Mouse (Mus musculus): ENCODE results near the gene Psors1c2.
"Not testable (repeated sequence)": the region's sequence is repeated elsewhere in the genome, so short reads cannot be mapped to it uniquely, and the experiment has no call there.

Gene Psors1c2

GRCm38 (mm10) chr17:35532901-35533300 lies at the start of gene Psors1c2:
TSS of gene Psors1c2 (plus strand) at chr17:35533201.
- no peak for DNase-seq (ENCODE audit: low spot score in 2 of 2)

- DNase-seq (ENCODE audit: low spot score in 2 of 2): peak; percentile 39 to 71
These were observed 48.9 kb upstream of the Psors1c2 start for GRCm38 (mm10) chr17:35484066-35484465.

DNA sequence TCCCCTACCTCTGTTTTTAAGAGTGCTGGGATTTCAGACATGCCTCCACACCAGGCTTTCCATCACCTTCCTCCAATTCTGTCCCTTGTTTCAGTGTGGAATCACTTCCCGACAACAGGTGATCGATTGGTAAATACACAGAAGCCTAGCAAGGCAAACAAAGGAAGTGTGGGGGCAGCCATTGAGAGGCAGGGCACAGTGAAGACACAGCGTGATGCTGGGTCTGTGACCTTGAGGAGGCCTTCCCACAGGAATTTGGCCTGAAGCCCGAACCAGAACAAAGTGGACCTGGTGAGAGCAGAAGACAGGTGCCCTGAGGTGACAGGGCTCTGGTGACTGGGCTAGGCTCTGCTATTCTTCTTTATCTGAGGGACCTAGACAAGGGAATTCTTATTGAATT lies 47.3 kb upstream of the Psors1c2 start:
- no peak for DNase-seq (ENCODE audit: low spot score in 2 of 2)

DNA sequence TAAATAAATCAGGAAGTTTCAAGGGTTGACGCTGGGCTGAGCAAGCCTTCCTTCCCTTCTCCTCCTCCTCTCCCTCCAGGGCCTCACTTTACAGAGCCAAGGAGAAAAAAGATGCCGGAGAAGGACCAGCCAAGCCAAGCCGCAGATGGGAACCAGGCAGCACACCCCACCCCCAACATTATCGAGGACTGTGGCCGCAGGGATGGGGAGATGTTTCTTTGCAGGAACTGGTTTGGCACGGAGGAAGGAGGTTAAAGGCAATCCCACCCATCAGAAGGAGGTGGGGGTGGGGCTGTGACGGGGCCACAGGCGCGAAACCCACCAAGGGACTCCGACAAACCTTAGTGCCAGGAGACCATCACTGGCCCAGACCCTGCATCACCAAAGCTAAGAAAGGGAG lies 46.3 kb upstream of the Psors1c2 start:
- no peak for DNase-seq (ENCODE audit: low spot score in 2 of 2)

GRCm38 (mm10) chr17:35488041-35488440 lies 45.0 kb upstream of the Psors1c2 start:
- no peak for DNase-seq (ENCODE audit: low spot score in 2 of 2)

DNA sequence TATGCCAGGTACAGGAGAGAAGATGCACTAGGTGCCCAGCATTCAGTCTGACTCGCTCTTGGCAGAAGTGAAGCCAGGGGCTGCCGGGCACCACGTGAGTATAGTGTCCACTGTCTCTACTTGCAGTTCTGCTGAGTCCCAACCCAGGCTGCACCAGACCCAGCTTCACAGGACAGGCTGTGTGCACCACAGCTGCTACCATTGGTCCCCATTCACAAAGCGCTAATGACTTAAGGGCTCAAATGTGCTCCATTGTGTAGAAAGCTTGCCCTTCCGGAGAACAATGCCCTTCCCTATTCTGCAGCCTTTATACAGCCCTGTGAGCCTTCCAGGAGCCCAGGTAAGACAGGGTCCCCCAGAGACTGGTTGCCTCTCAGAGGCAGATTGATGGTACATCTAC lies 42.7 kb upstream of the Psors1c2 start:
- DNase-seq (ENCODE audit: low spot score in 2 of 2): no peak

DNA sequence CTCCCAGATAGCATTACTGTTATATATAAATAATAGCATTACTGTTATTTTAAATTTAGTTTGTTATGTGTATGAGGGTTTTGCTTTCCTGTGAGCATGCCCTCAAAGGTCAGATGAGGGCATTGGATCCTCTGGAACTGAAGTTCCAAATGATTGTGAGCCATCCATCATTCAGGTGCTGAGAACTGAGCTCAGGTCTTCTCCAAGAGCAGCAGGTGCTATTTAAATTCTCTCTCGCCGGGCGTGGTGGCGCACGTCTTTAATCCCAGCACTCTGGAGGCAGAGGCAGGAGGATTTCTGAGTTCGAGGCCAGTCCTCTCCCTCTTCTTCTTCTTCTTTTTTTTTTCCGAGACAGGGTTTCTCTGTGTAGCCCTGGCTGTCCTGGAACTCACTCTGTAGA lies 35.9 kb upstream of the Psors1c2 start:
- no peak for DNase-seq (ENCODE audit: low spot score in 2 of 2)

DNA sequence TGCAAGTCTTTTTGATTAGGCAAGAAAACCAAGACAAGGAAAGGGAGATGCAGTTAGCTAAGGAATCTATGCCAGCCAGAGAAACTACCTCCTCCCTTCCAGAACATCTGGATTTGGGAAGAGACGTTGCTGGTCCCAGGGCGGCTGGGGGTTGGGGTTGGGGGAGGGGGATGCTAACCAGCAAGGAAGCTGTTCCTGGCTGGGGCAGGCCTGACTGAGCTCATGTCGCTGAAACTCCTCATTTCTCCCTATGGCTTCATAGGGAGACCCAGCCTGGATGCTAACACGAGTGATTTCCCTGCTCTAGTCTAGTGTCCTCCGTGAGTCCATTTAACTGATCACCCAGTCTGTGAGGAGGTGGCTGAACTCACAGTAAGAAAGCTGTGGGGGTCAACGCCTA lies 30.8 kb upstream of the Psors1c2 start:
- no peak for DNase-seq (ENCODE audit: low spot score in 2 of 2)

GRCm38 (mm10) chr17:35502762-35503161 lies 30.2 kb upstream of the Psors1c2 start:
- no peak for DNase-seq (ENCODE audit: low spot score in 2 of 2)

DNA sequence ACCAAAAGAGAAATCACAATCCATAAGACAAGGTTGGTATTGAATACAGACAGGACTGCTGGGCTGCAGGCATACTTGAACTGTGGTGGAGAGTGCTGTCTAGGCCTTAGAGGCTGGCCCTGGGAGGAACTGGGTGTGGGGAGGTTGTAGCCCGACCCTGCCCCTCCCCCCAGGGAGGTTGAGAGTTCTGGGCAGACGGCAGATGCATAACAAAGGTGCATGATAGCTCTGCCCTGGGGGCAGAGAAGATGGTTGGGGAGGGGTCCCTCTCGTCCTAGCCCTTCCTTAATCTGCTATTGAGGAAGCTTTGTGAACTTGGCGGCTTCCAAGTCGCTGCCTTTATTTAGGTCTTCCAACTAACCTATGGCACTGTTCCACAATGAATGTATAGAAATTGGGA lies 29.2 kb upstream of the Psors1c2 start:
- DNase-seq (ENCODE audit: low spot score in 2 of 2): no peak

DNA sequence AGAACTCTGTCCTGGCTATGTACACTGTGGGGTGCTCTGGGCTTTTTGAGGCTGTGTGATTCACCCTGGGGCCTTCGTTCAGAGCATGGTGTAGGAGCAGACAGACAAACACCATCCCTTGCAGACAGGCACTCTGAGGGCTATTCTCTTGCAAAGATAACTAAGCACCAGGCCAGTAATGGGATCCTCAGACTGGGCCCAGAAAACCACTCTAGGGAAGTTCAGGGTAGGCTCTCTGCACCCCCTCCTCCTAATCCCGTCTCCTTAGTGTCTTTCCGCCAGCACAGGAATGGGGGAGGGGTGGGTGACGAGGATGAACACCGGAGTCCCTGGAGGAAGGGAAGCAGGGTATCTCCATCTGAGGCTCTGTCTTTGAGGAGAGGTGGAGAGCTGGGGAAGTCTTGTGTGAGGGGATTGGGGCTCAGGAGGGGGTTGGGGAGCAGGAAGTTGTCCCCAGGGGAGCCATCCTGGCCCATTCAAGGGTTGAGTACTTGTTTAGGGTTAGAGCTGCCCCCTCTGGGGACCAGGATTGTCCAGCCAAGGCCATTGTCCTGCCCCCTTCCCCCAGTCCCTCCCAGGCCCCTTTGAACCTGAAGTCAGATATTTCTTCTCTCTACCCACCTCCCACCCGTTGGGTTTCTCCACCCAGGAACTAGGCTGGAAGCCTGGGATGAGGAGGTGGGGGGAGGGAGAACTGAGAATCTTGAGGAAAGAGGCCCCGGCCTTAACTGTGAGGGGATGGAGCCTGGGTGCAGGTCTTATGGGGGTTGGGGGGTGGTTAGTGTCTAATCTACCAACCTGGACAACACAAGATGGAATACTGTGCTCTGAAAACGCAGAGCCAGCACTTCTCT lies 28.1 kb upstream of the Psors1c2 start:
- no peak for DNase-seq (ENCODE audit: low spot score in 2 of 2)

- no peak for DNase-seq (ENCODE audit: low spot score in 2 of 2)
These were observed 27.2 kb upstream of the Psors1c2 start, which contains the start of gene Pou5f1 for GRCm38 (mm10) chr17:35505776-35506175. TSS of gene Pou5f1 (plus strand) at chr17:35506018.

DNA sequence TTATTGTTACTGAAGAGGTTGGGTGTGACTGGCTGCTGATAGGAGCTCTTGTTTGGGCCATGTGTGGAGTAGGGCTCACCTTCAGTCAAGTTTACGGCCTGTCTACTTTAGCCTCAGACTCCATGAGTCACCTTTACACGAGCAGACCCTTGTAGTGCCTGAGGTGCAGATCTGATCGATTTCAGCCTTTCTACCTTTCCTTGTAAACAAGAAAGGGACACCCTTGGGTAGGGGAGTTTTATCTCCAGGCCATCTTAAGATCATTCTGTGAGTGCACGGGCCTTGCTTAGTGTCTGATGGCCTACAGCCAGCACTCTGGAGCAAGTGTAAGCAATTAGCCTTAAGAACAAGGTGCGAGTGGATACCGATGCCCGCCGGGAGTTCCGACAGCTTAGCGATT lies 26.1 kb upstream of the Psors1c2 start:
- DNase-seq (ENCODE audit: low spot score in 2 of 2): no peak

DNA sequence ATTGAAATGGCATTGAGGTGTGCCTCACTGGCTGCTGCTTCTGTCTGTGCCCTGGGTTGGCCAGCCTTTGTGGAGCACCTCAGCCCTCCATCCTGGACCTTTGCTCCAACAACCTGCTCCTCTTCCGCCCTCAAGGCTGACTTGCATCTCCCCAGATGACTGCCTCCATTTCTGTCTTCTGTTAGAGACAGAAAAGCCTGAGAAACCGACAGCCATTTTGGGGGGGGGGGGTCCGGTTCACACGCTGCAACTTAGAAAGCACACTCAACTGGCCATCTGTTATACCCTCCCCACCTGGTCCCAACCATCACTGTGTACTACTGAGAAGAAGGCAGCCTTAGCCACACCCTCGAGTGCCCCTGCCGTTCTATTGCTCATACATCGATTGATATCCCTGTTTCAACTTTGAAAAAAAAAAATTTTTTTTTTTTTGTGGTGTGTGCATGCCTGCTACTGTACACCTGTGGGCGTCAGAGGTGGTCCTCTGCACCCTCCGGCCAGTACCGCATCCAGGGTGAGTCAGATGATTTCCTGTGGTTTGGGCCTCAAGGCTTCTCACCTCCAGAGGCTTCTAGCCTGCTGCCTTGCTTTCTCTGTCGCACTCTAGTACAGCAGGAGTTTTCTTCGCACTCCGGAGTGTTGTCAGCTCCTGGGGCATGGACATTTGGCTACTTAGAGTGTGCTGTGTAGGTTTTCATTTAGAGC lies 25.3 kb upstream of the Psors1c2 start:
- DNase-seq (ENCODE audit: low spot score in 2 of 2): no peak

DNA sequence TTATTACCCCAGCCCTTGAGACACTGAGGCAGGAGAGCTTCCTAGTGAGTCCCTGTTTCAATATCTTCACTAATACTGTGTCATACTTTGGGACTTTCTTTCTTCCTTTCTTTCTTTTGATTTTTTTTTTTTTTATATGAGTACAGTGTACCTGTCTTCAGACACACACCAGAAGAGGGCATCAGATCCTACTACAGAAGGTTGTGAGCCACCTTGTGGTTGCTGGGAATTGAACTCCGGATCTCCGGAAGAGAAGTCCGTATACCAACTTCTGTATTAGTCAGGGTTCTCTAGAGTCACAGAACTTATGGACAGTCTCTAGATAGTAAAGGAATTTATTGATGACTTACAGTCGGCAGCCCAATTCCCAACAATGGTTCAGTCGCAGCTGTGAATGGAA lies 24.7 kb upstream of the Psors1c2 start:
- DNase-seq (ENCODE audit: low spot score in 2 of 2): not testable (repeated sequence)

DNA sequence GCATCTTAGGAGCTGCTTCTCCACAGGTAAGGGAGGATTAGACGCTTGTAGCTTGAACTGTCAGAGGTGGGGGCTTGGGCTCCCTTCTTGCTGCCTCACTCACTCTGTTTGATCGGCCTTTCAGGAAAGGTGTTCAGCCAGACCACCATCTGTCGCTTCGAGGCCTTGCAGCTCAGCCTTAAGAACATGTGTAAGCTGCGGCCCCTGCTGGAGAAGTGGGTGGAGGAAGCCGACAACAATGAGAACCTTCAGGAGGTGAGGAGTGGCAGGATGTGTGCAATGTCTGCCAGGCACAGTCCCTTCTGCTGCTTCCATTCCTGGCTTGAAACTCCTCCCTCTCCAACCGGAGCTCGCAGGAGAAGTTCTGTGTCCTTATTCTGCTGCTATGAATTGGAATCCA lies 23.7 kb upstream of the Psors1c2 start:
- no peak for DNase-seq (ENCODE audit: low spot score in 2 of 2)

DNA sequence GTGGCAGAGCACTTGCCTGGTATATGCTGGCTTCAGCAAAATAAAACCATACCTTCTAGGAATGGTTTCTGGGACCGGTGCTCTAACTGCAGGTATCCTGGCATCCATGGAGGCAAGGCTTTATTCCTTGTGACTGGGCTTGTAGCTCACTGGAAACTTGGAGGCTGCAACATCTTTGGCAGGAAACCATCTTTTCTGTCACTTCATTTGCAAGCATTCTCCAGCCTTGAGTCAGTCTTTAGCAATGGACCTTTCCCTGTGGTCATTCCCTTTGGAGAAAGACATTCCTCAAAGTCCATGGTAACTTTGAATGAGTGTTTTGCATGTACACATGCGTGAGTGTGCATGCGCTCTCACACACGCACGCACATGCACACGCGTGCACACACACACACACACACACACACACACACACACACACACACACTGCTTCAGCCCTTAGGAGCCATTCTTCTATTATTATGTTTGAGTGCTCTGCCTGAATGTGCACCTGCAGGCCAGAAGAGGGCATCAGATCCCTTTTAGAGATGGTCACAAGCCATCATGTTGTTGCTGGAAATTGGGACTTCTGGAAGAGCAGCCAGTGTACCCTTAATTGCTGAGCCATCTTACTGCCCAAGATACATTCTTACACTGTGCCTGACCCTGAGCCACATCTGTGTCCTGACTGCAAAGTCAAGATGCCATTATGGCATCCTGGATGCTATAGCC lies 19.9 kb upstream of the Psors1c2 start:
- DNase-seq (ENCODE audit: low spot score in 2 of 2): no peak

- DNase-seq (ENCODE audit: low spot score in 2 of 2): peak; percentile 49 to 79
These were observed 19.1 kb upstream of the Psors1c2 start for GRCm38 (mm10) chr17:35513886-35514285.

DNA sequence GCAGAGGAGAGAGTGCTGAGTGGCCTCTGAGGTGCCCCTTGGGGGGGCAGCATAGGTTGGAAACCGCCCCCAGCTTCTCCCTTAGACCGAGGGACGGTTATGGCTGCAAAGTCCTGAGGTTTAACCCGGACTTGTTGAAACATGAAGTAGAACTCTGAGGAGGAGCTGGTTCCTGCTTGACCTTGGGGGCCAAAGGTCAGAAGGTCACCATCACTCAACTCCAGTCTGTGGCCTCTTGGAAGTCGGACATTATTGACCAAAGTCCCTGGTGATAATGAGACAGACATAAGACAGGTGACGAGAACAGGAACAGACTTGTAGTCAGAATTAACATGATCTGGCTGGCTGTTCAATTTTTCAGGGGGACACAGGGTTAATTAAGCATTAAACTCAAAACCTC lies 18.2 kb upstream of the Psors1c2 start:
- no peak for DNase-seq (ENCODE audit: low spot score in 2 of 2)

GRCm38 (mm10) chr17:35515911-35516640 lies 16.9 kb upstream of the Psors1c2 start:
- DNase-seq (ENCODE audit: low spot score in 2 of 2): no peak

DNA sequence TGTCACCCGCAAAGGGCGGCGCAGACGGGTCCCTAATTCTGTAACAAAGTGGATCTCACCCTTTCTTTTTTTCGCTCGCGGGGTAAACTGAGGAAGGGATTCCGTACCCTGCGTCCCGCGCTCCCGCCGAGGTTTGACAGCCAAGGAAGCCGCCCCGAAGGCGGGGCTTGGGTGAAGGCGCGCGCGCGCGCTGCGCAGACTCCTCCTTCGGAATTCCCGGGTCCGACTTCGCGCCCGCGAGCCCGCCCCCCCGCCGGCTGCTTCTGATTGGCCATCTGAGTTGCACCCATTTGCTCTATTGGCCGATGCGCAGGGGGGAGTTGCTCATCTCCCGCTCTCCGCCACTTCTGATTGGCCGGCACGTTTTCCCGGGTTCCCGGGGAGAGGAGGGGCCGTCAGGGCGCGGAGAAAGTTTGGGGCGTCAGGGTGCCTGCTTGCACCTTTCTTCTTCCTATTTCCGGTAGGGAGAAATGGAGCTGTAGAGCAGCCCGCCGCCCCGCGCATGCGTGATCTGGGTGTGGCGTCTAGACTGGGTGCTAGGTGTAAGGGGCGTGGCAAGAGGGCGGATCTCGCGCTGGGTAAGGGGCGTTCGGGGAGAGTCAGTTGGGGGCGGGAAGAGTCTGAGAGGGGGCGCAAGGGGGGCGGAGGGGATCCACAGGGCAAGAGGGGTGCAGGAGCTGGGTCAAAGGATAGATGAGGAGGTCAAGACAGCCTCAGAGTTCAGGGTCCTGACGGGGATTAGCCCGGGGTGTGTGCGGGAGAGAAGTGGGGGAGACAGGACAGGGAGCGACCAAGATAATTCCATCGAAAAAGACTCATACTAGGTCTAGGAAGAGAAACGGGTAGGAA lies 16.1 kb upstream of the Psors1c2 start, which contains the start of the genes Tcf19 and Cchcr1:
TSS of gene Tcf19 (minus strand) at position 173 of the 849 bp plus-strand sequence.
TSS of gene Cchcr1 (plus strand) at position 449 of the 849 bp plus-strand sequence.
- DNase-seq (ENCODE audit: low spot score in 2 of 2): peak; percentile 96 to 97
